In the genomic region with DNA sequence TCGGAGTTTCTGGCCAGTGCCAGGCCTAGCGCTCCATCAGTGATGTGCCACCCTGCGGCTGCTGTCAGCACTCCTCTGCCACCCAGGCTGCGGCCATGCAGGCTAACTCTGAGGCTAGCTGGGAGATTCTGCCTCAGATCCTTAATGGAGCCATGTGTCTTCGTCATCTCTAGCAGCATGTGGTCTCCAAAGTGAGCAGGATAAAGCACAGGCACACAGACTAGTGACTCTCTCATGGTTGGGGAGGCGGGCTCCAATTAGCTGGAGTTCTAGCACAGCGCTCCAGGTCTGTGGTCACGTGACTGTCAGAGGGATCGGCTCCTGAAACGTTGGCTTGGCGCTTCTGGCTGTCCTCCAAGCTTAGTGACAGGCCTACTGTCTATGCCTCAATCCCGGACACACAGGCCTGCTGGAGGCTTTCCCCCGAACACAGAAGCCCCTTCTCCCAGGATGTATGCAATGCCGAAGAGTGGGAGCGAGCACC, we compare ENCODE assay signal across 9 mouse cellular contexts.
DNase-seq lines count a peak whose midpoint lies in the region; ATAC-seq and TF ChIP-seq lines count a peak whose summit lies in the region.
"Had no signal": no experiment of that assay in that cellular context is flagged by ENCODE, and none has a peak within 500 bp of the region (broad histone marks: within the 10 kb centered on the region; RNA-seq: fewer than 3 reads in every experiment).

No protein-coding gene starts in this region.

- H3K27me3 ChIP-seq in hindbrain, embryonic 10.5 days (ENCODE audit: insufficient read depth, poor library complexity, severe bottlenecking), result no peaks in the 10 kb centered on the region
- H3K27me3 ChIP-seq in midbrain, postnatal 0 days (ENCODE audit: insufficient read depth, low read length), result no peaks in the 10 kb centered on the region
- H3K27me3 ChIP-seq: Patski had no signal

- no peaks in the 10 kb centered on the region for H3K9me3 ChIP-seq in hindbrain, embryonic 10.5 days
- no peaks in the 10 kb centered on the region for H3K9me3 ChIP-seq in midbrain, postnatal 0 days (ENCODE audit: low read length)

- TF ChIP-seq CTCF in midbrain, postnatal 0 days (IDR thresholded peaks at IDR 0.05), result 0 out of 2 replicates have a peak, but pooled peaks have one; percentile 11

- ATAC-seq in midbrain, postnatal 0 days (ENCODE audit: low FRiP score), result peak; percentile 44
- ATAC-seq: Patski had no signal

- 76% methylated on average over 15 of the region's 15 CpGs for WGBS in hindbrain, embryonic 10.5 days
- 51% methylated on average over 15 of the region's 15 CpGs for WGBS in midbrain, postnatal 0 days

- peak overlapping the region; percentile 31; the same call in 1 of the 2 replicates for H3K27ac ChIP-seq in hindbrain, embryonic 10.5 days
- H3K27ac ChIP-seq in midbrain, postnatal 0 days (ENCODE audit: low read depth, low read length), result no peak overlapping the region

- no peak overlapping the region for H3K4me3 ChIP-seq in hindbrain, embryonic 10.5 days
- no peak overlapping the region for H3K4me3 ChIP-seq in midbrain, postnatal 0 days (ENCODE audit: low read depth, low read length)

- H3K4me2 ChIP-seq in midbrain, postnatal 0 days (ENCODE audit: low read depth, low read length, poor library complexity, severe bottlenecking), result no peak overlapping the region

- H3K9ac ChIP-seq in midbrain, postnatal 0 days (replicated peaks; ENCODE audit: low read length, poor library complexity, severe bottlenecking), result no peak overlapping the region

- peaks cover 50% of the 10 kb centered on the region for H3K4me1 ChIP-seq in hindbrain, embryonic 10.5 days (replicated peaks)
- H3K4me1 ChIP-seq in midbrain, postnatal 0 days (ENCODE audit: insufficient read depth, low read length), result no peaks in the 10 kb centered on the region

- H3K36me3 ChIP-seq in hindbrain, embryonic 10.5 days, result peaks cover 34% of the 10 kb centered on the region; the same call in 1 of the 2 replicates
- H3K36me3 ChIP-seq in midbrain, postnatal 0 days (ENCODE audit: insufficient read depth, low read length), result no peaks in the 10 kb centered on the region

- peak; percentile 82 for DNase-seq in left cerebral cortex, postnatal 4 days
- no peak for DNase-seq in left cerebral cortex, postnatal 25 days (ENCODE audit: low spot score in 2 of 2)
- DNase-seq in cerebellum, postnatal 14 days, result peak; percentile 80 to 82
- DNase-seq in hindbrain, embryonic 10.5 days (ENCODE audit: low spot score), result no peak
- DNase-seq in midbrain, postnatal 0 days (ENCODE audit: low spot score), result peak; percentile 89
- DNase-seq in testis, postnatal 10 days (ENCODE audit: low spot score), result no peak
- no peak for DNase-seq in frontal cortex, postnatal 10 days (ENCODE audit: low spot score in 2 of 2)
- DNase-seq in urinary bladder, adult 18-20 months (ENCODE audit: low spot score in 2 of 2), result no peak

- intact Hi-C loops in left cerebral cortex, postnatal 4 days (cut with DNase I), result no loop called here
- intact Hi-C loops in left cerebral cortex, postnatal 25 days (cut with DNase I), result no loop called here

Comparison
In these comparisons a context has a peak if more than half of its experiments do, and no peak if none do; other contexts are left out.
1. DNase-seq: peak in left cerebral cortex, postnatal 4 days (single experiment), cerebellum, postnatal 14 days (2 of 2) and midbrain, postnatal 0 days (single experiment); none in left cerebral cortex, postnatal 25 days (0 of 2), hindbrain, embryonic 10.5 days (single experiment), testis, postnatal 10 days (single experiment), frontal cortex, postnatal 10 days (0 of 2) and urinary bladder, adult 18-20 months (0 of 2).